Mouse (Mus musculus) myocyte (in vitro differentiated cells): ENCODE data around the gene Lmcd1. TPM values are rescaled to one million over a fixed set of nuclear protein-coding genes. Genes with fewer than 3 reads are reported as not detected.

ENCODE experiments used
- H3K27me3 ChIP-seq: one replicate; pipeline ENCODE4 v1.6.1; 2011; ENCODE audit not compliant: control insufficient read depth, insufficient read depth, insufficient read length
- H3K36me3 ChIP-seq: one replicate; pipeline ENCODE4 v1.6.1; 2011; ENCODE audit not compliant: control insufficient read depth, insufficient read depth
- H3K4me2 ChIP-seq: one replicate; pipeline ENCODE4 v1.6.1; 2011; ENCODE audit warnings: low read depth, control low read depth
- H3K4me3 ChIP-seq: one replicate; pipeline ENCODE4 v1.5.1; 2011; ENCODE audit warnings: mild to moderate bottlenecking, control low read depth, moderate library complexity
- H3K79me2 ChIP-seq: one replicate; pipeline ENCODE4 v1.6.1; 2011; ENCODE audit not compliant: control insufficient read depth, insufficient read depth
- H3ac ChIP-seq: one replicate; pipeline ENCODE4 v1.6.1; 2011; ENCODE audit not compliant: control insufficient read depth, insufficient read length
- CEBPB ChIP-seq: IDR thresholded peaks from 2 replicates; pipeline ENCODE4 v1.6.1; 2011; ENCODE audit warnings: mild to moderate bottlenecking, moderate library complexity; ENCODE audit not compliant: poor library complexity, insufficient read depth, severe bottlenecking
- E2F4 ChIP-seq: IDR thresholded peaks from one replicate; pipeline ENCODE4 v1.6.1; 2011; ENCODE audit warnings: mild to moderate bottlenecking, control low read depth, moderate library complexity; ENCODE audit not compliant: insufficient read depth
- MAX ChIP-seq: IDR thresholded peaks from one replicate; pipeline ENCODE4 v1.6.1; 2011; ENCODE audit warnings: low read depth, mild to moderate bottlenecking, control low read depth
- MYOD1 ChIP-seq, 3 experiments: IDR thresholded peaks; one replicate each; pipeline ENCODE4 v1.6.1; 2011; ENCODE audit warnings: control low read depth in 2 of 3, low read depth in 2 of 3, mild to moderate bottlenecking in 2 of 3, moderate library complexity in 1 of 3; ENCODE audit not compliant: insufficient read length in 2 of 3, control insufficient read depth in 1 of 3
- MYOG ChIP-seq, 3 experiments: IDR thresholded peaks; one replicate each; pipeline ENCODE4 v1.6.1; 2011; ENCODE audit warnings: control low read depth in 2 of 3, low read depth in 2 of 3, mild to moderate bottlenecking in 2 of 3; ENCODE audit not compliant: insufficient read length in 2 of 3, control insufficient read depth in 1 of 3, insufficient read depth in 1 of 3
- POLR2A ChIP-seq: IDR thresholded peaks from one replicate; pipeline ENCODE4 v1.6.1; 2011; ENCODE audit warnings: low read depth, mild to moderate bottlenecking, control low read depth, moderate library complexity; ENCODE audit not compliant: insufficient read length
- POLR2AphosphoS2 ChIP-seq: IDR thresholded peaks from one replicate; pipeline ENCODE4 v1.6.1; 2011; ENCODE audit warnings: low read depth, control low read depth; ENCODE audit not compliant: insufficient read length
- REST ChIP-seq: IDR thresholded peaks from one replicate; pipeline ENCODE4 v1.6.1; 2011; ENCODE audit warnings: mild to moderate bottlenecking, control low read depth, moderate library complexity; ENCODE audit not compliant: insufficient read depth, insufficient read length
- SRF ChIP-seq: IDR thresholded peaks from one replicate; pipeline ENCODE4 v1.6.1; 2011; ENCODE audit warnings: low read depth; ENCODE audit not compliant: control insufficient read depth, insufficient read length
- TCF12 ChIP-seq: IDR thresholded peaks from one replicate; pipeline ENCODE4 v1.6.1; 2011; ENCODE audit warnings: mild to moderate bottlenecking, control low read depth; ENCODE audit not compliant: poor library complexity, insufficient read depth, severe bottlenecking
- TCF3 ChIP-seq: IDR thresholded peaks from one replicate; pipeline ENCODE4 v1.6.1; 2011; ENCODE audit warnings: low read depth, control low read depth; ENCODE audit not compliant: insufficient read length
- USF1 ChIP-seq: IDR thresholded peaks from one replicate; pipeline ENCODE4 v1.6.1; 2011; ENCODE audit warnings: low read depth, mild to moderate bottlenecking, control low read depth, moderate library complexity
- polyA plus RNA-seq: library from polyadenylated mRNA; unstranded; fragments of >200 nt; fragmentation: generic; extraction: Trizol; gene quantifications from one replicate; pipeline ENCODE4 v1.2.1, GENCODE M21; 2012; ENCODE audit warnings: missing spikeins

Lmcd1 gene
- polyA plus RNA-seq, 1 experiment, result 4.9 TPM

DNA sequence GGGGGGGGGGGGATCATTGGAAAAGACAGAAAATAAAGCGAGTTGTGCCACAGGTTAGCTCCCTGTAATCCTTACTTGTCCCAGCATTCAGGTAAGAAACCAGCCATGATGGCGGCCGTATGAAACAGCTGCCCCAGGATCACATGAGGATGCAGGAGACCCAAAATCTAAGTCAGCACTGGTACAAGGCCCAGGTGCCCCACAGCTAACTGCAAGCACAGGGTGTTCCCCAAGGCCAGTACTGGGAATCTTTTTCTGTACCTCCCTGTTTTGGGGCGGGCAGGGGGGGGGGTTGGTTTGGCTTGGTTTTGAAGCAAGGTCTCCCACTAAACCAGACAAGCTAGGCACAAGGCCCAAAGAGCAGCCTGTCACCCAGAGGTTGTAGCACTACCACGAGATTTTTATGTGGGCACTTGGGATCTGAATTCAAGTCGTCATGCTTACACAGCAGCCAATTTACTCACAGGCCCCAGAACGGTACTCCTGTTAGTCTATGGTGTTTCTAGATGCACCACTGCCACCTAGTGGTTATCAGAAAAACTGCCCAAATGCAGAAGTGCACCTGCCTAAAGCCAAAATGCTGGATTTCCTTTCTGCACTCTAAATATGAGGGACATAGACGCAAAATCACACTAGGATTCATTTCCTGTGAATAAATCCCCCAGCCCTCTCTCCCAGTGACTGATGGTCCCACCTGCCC lies 100.5 kb downstream of the Lmcd1 start:
- Histone ChIP-seq H3ac (no peak overlapping the region), H3K27me3 (no peaks in the 10 kb centered on the region), H3K4me2 (no peak overlapping the region), H3K79me2 (no peaks in the 10 kb centered on the region), H3K4me3 (no peak overlapping the region), H3K36me3 (no peaks in the 10 kb centered on the region)
- TF ChIP-seq MYOG (IDR thresholded peaks at IDR 0.05; ENCODE audit: control insufficient read depth in 1 of 3, insufficient read depth in 1 of 3, insufficient read length in 2 of 3, low read depth in 2 of 3), result no peak
- TF ChIP-seq POLR2AphosphoS2, result no peak

DNA sequence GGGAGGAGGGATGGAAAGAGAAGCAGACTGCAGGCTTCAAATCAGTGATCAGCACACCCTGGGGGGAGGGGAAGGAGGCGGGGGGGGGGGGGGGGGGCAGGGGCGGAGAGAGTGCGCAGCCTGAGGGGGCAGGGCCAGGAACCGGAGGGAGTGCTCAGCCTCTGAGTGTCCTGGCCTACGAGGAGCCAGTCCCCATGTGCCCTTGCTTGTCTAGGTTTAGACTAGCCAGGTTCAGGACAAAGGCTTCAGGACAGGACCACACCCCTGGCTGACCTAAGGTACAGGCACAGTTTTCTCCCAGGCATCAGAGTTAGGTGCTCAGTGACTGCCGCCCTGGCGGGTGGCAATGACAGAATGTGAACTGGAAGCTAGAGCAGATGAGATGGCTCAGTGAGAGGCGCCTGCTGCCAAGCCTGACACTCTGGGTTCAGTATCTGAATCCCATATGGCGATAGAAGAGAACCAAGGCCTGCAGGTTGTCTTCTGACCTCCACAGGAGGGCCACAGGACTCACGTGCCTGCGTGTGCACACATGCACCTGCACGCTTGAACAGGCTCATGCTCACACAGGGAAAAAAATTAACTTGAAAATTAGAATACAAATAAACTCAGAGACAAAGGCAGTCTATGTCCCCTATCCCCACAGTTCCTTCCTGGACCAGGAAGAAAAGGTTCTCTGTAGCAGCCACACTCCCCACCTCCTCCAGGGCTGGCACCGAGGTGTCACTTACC lies 102.3 kb downstream of the Lmcd1 start:
- TF ChIP-seq POLR2AphosphoS2 (no peak), POLR2A (no peak), CEBPB (no peak), MAX (no peak), SRF (no peak), MYOD1 (IDR thresholded peaks at IDR 0.05; ENCODE audit: control insufficient read depth in 1 of 3, insufficient read length in 2 of 3, low read depth in 2 of 3) (no peak), TCF3 (no peak), MYOG (IDR thresholded peaks at IDR 0.05; ENCODE audit: control insufficient read depth in 1 of 3, insufficient read depth in 1 of 3, insufficient read length in 2 of 3, low read depth in 2 of 3) (no peak), E2F4 (no peak), TCF12 (no peak), REST (no peak), USF1 (no peak)
- H3K27me3 ChIP-seq, result no peaks in the 10 kb centered on the region
- H3K4me2 ChIP-seq, result no peak overlapping the region
- H3K4me3 ChIP-seq, result no peak overlapping the region
- H3K79me2 ChIP-seq, result no peaks in the 10 kb centered on the region
- H3K36me3 ChIP-seq, result no peaks in the 10 kb centered on the region
- no peak overlapping the region for H3ac ChIP-seq

DNA sequence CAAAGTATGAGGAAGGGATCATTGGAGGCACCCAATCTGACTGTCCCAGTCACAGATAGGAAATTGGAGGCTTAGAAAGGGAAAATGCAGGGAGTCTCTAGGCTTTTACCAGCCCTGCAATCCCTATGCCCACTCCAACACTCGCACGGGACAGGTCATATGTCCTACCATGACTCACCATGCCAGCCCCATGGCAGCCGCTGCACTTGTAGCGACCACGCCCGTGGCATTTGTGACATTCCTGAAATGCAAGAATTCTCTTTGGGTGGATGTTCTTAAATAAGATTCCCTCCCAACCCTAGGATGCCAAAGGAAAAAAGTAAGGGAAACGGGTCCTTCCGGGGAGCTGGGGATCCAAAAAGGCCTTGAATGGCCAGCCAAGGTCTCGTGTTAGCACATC lies 105.5 kb downstream of the Lmcd1 start:
- TF ChIP-seq MYOD1 (IDR thresholded peaks at IDR 0.05; ENCODE audit: control insufficient read depth in 1 of 3, insufficient read length in 2 of 3, low read depth in 2 of 3) (peak in 2 of 3 experiments; percentile 38 to 69), MYOG (IDR thresholded peaks at IDR 0.05; ENCODE audit: control insufficient read depth in 1 of 3, insufficient read depth in 1 of 3, insufficient read length in 2 of 3, low read depth in 2 of 3) (peak in 2 of 3 experiments; percentile 66 to 87), MAX (no peak)
- no peak overlapping the region for H3K4me3 ChIP-seq
- no peak overlapping the region for H3K4me2 ChIP-seq
- no peaks in the 10 kb centered on the region for H3K79me2 ChIP-seq
- H3K36me3 ChIP-seq, result no peaks in the 10 kb centered on the region
- H3K27me3 ChIP-seq, result no peaks in the 10 kb centered on the region
- H3ac ChIP-seq, result no peak overlapping the region

Other genes starting within 250 kb of the Lmcd1 start
- gene Ssu2, start 114.3 kb downstream of the Lmcd1 start, polyA plus RNA-seq, result 1.0 TPM
- 304 TPM for gene Cav3, start 185.7 kb downstream of the Lmcd1 start, polyA plus RNA-seq
- gene Oxtr, start 216.2 kb downstream of the Lmcd1 start, polyA plus RNA-seq, result 0.06 TPM